Mouse (Mus musculus) urinary bladder, postnatal 4 days (tissue): ENCODE results near the gene D7Ertd443e.
A peak's percentile ranks its signal among the peaks of the same experiment; 100 is the strongest.

ENCODE experiments used
- DNase-seq, 2 experiments: peaks; one replicate each; pipeline ENCODE4 v3.0.0; 2021 to 2022; ENCODE audit warnings: low spot score in 2 of 2

D7Ertd443e gene

GRCm38 (mm10) chr7:134227101-134227500 is 158.4 kb downstream of the D7Ertd443e start:
- no peak for DNase-seq

GRCm38 (mm10) chr7:134226231-134226630 is 159.2 kb downstream of the D7Ertd443e start:
- DNase-seq = no peak

- peak; percentile 82 to 83 for DNase-seq
These were observed 160.5 kb downstream of the D7Ertd443e start for GRCm38 (mm10) chr7:134224741-134225612.

DNA sequence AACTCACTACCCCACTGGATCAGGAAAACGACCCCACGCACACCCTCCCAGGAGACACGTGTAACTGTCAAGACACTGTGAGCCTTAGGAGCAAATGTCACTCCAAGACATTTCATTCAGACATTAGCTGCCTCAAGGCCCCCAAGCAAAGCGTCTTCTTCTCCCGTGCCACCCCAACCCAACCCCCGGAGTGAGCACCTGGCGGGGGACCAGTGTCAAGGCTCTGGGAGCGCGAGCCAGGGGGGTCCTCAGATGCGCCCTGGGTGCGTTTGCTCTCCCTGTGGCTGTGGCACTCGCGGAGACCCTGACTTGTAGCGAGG is 161.1 kb downstream of the D7Ertd443e start:
- DNase-seq = no peak

DNA sequence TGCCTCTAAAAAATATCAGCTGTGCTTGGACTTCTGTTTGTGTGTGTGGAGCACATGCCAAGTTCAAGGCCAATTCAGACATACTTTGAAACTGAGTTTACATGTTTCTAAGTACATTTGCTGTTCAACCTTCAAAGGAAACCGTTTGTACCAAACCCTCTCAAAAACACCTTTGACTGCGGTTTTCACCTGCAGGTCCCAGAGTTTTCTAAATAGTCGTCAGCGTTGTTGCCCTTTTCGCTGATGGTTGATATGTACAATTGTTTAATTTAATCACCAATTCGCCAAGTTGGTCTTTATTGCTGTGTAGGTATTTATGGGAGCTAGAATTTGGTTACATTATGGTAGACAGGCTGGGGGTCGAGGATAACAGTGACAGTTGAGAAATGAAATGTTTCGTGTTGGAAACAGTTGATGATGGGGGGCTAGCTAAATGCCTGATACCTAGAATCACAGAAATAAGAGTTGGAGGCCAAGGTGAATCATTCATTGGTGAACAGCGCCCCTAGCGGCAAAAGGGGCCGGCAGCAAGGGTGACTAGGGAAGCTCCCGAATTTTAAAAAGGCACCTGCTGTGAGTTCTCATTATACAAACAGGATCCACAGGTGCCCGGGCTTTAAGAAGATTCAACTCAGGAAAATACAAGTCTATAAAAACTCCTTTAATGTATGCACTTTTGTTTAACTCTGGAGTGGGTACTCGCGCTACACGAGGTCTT is 161.9 kb downstream of the D7Ertd443e start:
- DNase-seq = peak; percentile 65 to 85
